Mouse (Mus musculus) thymus, postnatal 4 days (tissue): ENCODE measurements around the gene Nomo1.

Experiments used
- DNase-seq: peaks from one replicate; pipeline ENCODE4 v3.0.0; 2021

Gene Nomo1

DNA sequence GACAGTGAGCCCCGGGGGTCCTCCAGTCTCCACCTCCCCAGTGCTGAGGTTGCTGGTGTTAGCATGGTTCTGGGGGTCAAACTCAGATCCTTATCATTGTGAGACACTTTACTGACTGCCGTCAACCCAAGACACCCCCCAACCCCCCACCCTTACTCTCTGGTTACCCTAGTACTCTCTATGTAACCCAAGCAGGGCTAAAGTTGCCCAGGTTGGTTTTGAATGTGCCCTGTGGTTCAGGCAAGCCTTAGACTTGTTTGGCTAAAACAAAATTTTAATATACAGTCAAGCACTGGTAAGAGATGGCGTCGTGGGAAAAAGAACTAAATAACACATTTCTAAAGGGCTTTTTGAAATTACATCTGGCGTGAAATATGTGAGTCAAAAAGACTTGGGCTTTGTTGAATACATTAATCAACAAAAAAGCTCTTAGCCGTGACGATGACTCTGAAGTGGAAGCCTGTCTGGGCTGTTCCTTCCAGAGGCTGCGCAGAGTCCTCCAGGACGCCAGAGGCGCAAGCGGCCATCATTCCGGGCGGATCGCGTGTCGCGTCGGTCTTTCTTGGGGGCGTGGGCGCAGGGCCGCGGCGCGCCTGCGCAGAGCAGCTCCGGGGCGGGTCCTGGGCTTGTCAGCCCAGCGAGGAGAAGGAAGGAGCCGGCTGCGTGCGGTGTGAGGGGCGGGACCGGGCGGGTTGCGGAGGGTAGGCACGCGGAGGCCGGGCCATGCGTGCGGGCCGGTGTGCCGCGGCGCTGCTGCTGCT is at the start of gene Nomo1:
Nomo1 (plus strand) TSS at position 590 of the 761 bp plus-strand sequence.
- DNase-seq = peak; percentile 98

DNA sequence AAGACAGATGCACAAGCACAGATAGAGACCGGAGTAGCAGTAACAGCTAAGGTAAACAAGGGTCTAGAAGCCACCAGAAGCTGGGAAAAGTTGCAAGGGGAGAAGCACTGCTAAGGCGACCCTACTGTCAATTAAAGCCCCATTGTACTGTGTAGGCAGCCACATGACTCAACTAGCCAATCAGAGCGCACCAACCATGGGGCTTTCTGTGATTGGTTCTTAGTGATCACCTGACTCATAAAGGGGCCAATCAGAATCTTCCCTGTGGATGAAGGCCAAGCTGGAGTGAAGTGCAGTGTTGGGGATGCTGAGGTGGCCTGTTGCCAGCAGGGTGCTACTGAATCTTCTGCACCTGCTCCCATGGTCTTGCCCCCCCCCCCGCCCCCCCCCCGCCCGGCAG is 46.6 kb upstream of the Nomo1 start:
- no peak for DNase-seq

DNA sequence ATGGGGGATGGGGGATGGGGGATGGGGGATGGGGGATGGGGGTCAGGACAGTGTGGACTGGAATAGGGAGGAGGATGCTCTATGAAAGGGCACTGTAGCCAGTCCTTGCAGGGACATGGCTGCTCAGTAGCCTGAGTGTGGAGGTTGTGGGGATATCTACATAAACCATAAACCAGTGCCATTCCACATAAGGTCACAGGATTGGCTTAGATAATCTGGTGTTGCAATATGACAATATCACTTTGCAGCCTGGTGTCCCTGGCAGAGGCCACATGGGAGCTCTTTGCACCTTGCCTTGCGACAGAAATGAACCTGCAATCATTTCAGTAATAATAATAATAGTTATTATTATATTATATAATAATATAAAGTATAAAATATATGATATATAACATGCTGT is 45.2 kb upstream of the Nomo1 start:
- DNase-seq = no peak

DNA sequence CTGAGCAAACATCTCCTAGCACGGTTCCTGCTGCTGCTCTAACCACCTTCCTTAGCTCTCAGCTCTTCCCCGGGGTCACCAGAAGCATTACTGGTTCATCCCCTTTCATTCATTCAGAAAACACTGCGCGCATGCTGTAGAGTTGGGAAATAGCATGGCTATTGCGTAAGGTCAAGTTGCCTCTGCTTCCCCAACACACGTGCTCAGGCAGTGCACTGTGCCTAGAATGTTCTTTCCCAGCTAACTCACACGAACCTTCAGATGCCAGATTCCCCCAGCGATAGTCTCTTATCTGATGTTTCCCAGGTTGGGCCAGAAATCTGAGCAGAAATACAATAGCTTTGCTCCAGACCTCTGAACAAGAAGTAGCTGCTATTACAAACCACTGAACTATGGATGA is 41.0 kb upstream of the Nomo1 start:
- DNase-seq = no peak

DNA sequence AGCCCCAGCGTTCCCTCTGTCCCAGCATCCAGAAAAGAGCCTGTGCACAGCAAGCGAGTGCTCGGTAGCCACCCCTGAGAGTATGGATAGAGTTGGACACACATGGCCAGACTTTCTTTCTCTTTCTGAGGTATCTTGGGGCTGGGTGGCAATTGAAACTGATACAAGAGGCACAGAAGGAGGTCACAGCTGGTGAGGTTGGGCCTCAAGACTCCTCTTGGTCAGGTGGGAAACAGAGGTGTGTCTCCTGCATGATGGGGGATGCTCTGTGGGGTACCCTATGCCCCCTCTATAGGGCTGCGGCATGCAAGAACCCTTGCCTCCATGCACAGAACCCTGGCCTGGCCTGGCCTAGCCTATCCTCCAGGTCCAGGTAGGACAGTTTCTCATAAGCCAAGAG is 32.9 kb upstream of the Nomo1 start:
- DNase-seq = no peak

DNA sequence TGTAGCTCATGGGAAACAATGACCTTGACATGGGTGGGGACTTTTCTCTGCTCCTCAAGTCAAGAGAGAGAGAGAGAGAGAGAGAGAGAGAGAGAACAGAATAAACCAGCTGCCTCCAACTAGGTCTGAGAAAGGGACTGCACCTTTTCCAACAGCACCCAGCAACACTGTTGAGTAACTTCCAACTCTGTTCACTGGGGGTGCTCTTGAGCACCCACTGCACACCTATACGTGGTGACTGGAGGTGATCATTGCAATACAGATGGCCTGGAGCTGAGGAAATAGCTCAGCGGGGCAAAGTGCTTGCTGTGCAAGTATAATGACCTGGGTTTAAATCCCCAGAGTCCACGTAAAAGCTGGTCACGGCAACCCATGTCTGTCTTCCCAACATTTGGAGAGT is 30.8 kb upstream of the Nomo1 start:
- DNase-seq = peak; percentile 34

DNA sequence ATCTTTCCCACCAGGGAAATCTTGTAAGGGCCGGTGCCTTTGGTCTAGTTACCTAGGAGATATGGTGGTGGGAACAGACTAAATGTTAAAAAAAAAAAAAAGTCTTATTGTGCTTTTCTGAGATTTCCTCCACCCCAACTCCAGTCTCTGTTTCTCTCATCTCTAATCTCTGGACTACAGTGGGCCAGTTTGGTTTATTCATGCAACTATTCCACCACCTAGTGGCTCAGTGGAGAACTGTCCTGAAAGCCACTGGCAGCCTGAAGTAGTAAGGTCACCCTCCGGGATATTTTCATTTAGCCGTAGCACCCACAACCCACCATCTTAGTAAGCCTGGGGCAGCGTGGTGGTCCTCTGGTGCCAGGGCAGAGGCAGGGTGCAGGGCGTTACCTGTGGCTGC is 23.9 kb upstream of the Nomo1 start:
- peak; percentile 68 for DNase-seq

DNA sequence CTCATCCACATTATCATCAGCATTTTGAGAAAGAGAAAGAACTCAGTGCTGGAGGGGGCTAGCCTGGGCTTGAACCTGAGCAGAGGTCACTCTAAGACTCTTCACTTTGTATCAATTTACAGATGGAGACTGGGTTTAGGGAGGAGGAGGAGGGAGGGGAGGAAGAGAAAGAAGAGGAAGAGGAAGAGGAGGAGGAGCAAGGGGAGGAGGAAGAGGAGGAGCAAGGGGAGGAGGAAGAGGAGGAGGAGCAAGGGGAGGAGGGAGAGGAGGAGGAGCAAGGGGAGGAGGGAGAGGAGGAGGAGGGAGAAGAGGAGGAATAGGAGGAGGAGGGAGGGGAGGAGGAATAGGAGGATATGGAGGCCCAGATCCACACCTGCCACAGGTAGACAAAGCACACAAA is 21.4 kb upstream of the Nomo1 start:
- DNase-seq = no peak

DNA sequence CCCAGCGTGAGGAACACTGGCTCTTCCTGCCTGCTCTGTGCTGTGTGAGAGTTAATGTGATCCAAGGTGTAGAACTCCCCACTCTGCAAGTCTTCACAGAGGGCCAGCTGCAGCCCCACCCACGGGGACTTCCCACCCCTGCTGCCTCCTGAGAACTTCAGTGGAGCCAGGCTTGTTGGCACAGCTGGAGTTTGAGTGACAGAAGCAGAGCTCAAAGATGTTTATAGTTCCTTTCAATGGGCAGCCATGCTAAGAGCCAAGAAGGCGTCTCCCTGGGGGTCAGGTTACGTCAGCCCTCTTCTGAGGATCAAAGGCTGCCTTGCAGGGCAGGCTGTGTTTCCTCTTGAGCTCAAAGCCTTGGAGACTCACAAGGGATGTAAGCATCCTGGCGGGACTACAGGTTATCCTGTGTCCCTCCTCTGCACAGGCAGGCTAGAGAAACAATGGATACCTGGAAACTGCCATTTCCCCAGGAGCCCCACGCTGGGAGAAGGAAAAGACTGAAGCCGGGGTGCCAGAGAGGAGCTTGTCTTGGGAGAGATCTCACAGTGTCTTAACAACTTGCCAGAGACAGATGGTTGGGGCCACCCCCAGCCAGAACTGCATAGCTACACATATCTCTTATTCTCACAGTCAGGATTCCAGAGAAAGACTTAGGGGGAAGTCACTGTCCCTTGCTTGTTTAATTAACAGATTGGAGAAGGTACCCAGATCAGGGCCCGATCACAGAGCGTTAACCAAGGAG is 20.1 kb upstream of the Nomo1 start:
- DNase-seq = peak; percentile 28

DNA sequence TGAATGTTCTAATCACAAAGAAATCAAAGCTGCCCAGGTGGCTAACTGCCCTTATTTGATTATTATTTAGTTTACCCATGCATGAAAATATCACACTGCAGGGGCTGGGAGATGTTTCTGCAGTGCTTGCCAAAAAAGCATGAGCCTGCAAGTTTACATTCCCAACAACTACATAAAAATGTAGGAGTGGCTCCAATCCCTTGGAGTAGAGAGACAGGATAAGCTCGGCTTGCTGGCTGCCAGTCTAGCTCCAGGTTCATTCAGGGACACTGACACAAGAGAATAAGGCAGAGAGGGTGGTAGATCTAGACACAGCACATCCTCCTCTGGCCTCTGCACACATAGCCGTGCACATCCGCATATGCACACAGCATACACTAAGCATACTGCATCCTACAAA is 13.9 kb upstream of the Nomo1 start:
- DNase-seq = no peak

DNA sequence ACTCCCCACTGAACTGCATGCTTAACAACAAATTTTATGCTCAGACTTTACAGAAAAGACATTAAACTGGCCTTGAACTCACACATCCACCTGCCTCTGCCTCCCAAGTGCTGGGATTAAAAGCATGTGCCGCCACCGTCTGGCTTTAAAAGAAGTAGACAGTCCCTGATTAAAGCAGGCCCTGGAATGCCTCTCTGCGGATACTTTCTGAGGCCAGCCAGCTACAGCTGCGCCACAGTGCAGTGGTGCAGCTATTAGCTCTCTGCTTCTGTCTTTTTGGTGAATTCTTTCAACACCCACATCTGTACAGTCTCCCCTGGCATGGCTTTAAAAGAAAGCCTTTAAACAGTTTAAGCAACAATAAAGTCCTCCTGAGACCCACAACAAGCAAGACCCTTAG is 11.5 kb upstream of the Nomo1 start:
- no peak for DNase-seq

DNA sequence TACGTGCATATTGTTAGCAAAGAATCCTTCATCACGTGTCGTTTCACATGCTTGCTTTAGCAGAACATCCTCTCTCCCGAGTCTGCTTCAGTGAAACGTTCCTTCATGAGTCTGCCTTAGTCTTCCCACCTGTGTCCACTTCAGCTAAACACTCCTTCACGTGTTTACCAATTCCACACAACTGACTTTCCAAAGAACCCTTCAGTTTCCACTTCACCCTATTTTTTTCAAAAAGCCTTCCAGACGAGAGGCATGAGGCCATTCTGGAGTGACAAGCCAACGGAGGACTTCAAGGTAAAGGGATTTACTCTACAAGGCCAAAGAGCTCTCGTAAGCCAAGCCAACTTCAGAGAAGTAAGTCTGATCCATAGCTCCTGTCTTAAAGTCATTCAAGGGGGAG is 8.1 kb upstream of the Nomo1 start:
- DNase-seq = no peak

DNA sequence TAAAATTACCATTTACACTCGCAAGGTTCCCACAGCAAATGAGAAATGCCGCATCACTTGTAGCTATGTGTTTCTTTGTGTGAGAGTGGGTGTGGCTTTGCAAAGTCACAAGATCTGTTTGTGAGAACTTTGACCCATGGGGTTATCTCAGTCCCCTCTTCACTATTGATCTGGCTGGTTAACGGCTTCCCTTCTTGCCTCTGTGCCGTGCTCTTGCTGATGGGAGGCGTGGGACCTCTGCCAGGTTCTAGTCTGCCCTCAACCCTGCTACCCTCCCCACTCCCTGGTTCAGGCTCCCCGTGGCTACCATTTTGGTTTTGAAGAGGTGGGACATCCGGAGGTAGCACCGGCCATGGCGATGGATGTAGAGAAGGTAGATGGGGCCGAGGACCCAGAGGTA is 4.8 kb upstream of the Nomo1 start:
- no peak for DNase-seq

DNA sequence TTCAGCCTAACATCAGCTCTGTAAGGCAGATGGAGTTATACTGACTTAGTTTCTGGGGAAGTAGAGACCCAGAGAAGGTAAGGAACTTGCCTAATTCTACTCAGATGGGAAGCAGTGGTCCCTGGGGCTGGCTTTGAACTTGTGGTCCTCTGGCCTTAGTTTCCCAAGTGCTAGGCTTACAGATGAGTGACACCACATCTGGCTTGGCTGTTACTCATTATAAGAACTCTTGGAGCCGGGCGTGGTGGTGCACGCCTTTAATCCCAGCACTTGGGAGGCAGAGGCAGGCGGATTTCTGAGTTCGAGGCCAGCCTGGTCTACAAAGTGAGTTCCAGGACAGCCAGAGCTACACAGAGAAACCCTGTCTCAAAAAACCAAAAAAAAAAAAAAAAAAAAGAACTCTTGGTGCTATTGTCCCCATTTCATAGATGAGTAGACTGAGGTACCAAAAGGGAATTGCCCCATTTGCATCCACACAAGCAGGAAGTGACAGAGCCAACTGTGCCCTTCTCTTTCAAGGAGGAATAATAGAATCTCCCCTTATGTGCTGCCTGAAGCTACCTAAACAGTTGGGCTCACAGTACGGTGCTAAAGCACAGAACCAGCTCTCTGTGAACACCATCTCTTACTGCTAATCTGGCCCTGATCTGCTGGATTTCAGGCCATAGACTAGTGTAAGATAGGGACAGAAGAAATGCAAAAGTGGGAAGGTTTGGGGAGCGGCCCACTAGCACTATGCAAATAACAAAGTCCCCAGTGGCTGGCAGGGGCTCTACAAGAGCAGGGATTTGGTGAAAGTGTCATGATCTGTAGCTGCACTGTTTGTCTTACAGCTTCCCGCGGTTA is 4.0 kb upstream of the Nomo1 start:
- no peak for DNase-seq

DNA sequence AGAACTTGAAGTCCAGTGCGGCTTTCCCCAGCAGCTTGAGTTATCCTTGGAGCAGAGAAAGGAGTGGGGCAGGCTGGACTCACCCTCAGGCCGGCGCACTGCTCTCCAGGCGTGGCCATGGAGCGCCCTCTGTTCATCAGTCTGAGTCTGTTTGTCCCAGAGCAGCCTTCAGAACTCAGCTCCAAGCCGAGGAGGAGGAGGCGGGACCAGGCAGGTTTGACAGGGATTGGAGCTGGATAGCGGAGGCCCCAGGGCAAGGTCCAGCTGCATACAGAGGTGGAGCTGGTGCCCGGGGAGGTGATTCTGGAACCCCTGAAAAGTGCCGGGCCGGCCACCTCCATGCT is 3.4 kb upstream of the Nomo1 start, which contains the start of gene Abcc6:
Abcc6 (minus strand) TSS at position 158 of the 344 bp plus-strand sequence.
- no peak for DNase-seq

DNA sequence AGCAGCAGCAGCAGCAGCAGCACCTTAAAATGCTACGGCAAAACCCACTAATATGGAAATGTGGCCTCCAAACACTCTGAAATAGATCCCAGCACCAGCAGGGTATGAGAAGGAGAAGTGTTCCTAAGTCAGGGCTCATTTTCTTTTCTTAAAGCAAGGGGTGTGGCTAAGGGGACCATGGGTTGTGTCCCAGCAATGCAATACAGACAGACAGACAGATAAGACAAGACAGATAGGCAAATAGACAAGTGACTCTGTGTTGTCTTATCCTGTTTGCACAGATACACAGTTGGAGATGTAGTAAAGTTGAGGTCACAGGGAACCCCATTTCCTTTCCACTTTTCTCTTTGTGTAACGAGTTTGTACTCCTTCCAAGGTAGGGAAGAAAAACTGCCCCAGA is 2.4 kb upstream of the Nomo1 start:
- DNase-seq = no peak

DNA sequence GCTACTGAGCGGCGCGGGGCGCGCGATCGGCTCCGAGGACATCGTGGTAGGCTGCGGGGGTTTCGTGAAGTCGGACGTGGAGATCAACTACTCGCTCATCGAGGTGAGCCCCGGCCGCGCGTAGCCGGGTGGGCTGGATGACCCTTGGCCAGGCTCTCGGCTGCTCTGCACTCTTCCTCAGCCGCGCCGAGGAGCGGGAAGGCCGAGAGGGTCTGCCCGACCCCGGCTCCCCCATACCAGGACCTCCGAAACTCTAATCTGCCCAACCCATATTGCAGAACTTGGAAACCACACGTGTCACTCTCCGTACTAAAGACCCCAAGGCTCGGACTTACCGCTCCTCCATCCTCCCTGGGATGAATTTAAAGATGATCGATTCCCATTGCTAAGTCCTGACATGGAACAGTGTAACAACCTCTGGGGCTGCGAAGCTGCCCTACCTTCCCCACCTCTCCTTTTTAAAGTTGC is 406 bp downstream of the Nomo1 start:
- DNase-seq = no peak

DNA sequence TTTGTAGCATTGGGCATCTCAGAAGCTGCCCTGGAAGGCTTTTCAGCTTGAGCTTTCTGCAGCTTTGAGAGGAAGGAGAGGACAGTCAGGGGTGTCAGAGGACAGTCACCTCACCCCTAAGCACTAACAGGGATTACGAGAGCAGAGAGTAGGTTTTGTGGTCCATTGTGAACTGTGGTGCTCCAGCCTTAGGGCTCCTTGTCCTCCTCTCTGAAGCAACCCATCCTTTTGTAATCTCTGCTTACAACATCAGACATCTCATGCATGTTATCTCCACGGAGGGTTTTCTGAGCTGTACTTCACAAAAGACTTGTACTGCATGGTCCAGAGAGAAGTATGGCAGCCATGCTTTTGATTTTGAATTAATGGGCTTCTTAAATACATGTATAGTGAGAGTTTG is 1.5 kb downstream of the Nomo1 start:
- no peak for DNase-seq

DNA sequence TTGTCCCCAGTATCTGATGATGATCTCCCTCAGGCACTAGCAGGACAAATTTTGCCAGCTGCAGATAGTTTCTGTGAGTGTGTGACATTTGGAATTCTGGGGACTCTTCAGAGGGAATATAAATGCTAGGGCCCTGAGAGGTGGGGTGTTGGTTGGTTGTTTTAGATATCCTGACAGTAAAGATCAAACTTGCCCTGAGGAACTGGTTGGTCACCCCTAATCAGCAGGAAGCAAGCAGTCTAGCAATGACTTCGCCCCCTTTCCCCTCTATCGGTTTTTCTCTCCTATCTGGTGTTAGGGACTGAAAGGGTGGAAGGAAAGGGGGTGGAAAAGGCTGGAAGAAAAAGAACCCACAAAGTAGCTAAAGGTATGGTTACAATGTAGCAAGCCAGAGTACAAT is 2.0 kb downstream of the Nomo1 start:
- DNase-seq = no peak

DNA sequence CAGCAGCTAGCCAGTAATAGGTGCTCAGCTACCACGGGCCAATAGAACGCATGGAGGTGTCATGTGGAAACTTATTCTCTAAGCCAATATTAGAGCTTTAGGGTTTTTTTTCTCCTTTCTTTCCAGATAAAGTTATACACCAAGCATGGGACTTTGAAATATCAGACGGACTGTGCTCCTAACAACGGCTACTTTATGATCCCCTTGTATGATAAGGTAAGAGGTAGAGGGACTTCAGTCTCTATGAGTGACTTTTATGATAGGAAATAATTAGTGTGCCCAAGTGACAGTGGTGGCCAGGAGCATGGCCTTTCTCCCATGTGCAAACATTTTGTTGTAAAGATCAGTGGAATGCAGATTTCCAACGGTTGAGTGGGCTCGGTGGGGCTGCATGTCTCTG is 3.9 kb downstream of the Nomo1 start:
- no peak for DNase-seq

DNA sequence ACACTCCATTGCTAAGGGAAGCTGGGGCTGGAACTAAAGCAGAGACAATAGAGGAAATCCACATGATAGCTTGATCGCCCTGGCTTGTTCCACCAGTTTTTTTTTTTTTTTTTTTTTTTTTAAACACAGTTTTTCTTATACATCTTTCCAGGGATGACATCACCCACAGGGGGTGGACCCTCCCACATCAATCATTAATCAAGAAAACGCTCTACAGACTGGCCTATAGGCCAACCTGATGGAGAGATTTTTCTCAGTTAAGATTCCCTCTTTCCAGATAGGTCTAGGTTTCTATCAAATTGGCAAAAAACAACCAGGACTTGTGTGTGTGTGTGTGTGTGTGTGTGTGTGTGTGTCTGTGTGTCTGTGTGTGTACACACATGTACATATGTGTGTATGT is 6.4 kb downstream of the Nomo1 start:
- no peak for DNase-seq

DNA sequence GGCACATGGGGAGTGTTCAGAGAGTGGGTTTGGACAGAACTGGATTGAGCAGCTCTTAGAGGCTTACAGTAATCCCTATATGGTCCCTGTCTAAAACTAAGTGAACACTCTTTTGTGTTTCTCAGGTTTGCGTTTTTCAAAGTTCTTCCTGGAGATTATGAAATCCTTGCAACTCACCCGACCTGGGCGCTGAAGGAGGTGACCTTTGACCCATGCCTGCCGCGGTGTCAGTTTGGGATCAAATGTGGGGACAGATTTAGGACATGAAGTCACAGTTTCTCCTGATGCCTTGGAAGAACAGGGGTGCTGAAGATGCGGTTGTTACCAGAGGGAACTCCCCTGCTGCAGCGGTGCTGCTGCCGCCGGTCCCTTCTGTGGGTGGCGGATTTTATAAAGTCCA is 10.6 kb downstream of the Nomo1 start:
- DNase-seq = no peak

DNA sequence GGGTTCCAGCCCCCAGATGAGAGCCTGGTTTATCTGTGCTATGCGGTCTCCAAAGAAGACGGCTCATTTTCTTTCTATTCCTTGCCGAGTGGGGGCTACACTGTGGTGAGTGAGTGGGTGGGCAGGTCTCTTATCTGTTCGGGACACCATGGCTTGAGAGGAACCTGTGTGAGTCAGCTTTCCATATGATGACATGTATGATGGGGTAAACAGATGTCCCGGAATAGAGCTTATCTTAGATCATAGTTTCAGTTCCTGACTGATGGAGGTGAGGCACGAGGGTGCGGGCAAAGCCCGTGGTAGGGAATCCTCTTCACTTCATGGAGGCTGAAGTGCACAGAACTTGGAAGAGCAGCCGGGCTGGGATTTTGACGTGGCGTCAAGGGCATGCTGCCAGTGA is 12.4 kb downstream of the Nomo1 start:
- no peak for DNase-seq
